Mouse (Mus musculus): Measurements from ENCODE around the gene Tspan6.

Gene Tspan6

DNA sequence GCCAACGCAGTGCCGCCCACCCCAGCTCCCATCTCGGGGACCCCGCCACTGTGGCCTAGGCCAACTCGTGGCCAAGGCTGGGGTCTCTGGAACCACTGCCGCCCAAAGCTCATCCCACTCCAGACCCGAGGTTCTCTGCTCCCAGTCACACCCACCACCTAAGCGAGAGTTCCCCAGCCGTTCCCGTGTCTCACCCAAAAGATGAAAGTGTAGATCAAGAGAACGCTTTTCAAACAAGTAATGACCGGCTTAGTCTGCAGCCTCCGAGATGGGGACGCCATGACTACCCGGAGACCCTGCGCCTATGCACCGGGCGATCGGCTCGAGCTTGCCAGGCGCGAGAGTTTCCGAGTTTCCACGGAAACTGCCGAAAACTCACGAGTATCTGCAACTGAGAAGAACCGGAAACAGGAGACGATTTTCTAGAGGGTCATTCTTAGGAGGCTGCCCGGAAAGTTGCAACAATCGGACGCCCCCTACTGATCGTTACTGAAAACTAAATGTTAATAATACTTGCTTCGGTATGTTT lies at the start of gene Tspan6:
TSS of gene Tspan6 (minus strand) at position 416 of the 529 bp plus-strand sequence.
- DNase-seq (ENCODE audit: low read depth, low spot score), result peak; percentile 76

GRCm38 (mm10) chrX:133947427-133947826 lies 49.2 kb upstream of the Tspan6 start:
- peak; percentile 56 for DNase-seq (ENCODE audit: low read depth, low spot score)

- no peak for DNase-seq (ENCODE audit: low read depth, low spot score)
Observed at GRCm38 (mm10) chrX:133939561-133939960, 41.3 kb upstream of the Tspan6 start.

DNA sequence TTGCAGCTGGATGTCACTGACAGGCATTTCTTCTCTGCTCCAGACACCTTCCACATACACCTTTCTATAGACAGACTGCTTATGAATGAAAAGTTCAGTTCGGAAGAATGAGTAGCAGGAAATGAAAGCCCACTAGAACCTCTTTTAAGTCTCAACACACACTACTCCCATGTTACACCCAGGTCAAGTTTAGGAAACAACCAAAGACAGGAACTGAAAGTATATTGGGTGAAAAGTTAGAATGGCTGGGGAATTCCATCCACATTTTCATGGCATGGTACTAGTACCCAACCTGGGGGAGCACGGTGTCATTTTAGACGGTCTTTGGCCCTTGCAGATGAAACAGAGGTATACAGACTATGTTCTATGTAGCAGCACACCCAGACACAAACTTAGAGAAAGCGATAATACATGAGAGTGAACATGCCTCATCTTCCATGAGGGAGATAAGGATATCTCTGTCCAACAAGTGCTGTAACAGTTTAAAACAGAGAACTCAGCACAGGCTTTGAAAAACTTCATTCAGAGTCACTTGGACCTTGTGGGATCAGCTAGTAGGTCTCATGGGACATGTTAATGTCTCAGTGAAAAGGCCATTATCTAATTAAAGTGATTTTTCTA lies 38.5 kb upstream of the Tspan6 start:
- DNase-seq (ENCODE audit: low read depth, low spot score), result no peak

DNA sequence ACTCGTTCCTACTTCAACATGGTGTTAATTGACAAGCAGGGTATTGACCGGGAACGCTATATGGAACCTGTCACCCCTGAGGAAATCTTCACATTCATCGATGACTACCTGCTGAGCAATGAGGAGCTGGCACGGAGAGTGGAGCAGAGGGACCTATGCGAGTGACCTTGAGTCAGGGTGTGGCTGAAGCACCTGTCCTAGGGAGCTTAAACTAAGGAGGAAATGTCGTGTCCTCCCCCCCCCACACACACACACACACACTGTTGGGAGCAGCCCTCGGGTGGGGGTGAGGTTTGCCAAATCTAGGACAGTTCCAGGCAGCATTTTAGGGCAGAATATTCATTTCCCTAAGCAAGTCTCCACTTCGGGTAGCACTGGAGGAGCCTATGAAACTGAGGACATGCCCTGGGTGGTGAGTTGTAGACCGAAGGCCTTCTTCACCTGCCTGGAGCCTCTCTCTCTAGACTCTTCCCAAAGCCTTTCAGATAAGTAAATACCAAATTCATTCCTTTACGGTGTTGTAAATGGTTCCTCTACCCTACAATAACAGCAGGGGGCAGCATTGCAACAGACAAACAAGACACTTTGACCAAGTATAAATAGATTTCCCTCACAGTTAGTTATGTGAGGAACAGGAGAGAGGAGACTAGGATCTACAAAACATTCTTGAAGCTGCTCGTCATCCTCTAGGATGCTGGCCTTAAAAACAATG lies 33.2 kb upstream of the Tspan6 start:
- DNase-seq (ENCODE audit: low read depth, low spot score), result peak; percentile 50

- DNase-seq (ENCODE audit: low read depth, low spot score), result no peak
Observed at GRCm38 (mm10) chrX:133926760-133927159, 28.5 kb upstream of the Tspan6 start.

GRCm38 (mm10) chrX:133921187-133921586 lies 23.0 kb upstream of the Tspan6 start:
- DNase-seq (ENCODE audit: low read depth, low spot score), result no peak

- DNase-seq (ENCODE audit: low read depth, low spot score), result no peak
Observed at GRCm38 (mm10) chrX:133914219-133914618, 16.0 kb upstream of the Tspan6 start.

DNA sequence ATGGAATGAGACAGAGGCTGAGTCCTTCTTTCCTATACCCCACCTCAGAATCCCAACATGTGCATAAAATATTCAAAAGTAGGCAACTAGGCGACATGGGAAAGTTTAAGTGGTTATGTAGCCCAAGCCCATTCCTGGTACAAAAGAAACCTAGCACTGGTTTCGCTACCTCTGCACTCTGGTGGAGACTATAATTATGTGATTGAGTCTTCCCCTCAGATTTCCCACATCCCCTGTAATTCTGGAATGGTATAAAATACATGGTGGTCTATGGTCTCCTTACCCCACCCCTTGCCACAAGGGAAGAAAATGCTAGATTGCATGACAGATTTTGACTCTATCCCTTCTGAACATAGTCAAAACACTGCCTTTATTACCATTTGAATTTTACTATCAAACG lies 14.8 kb upstream of the Tspan6 start:
- no peak for DNase-seq (ENCODE audit: low read depth, low spot score)

DNA sequence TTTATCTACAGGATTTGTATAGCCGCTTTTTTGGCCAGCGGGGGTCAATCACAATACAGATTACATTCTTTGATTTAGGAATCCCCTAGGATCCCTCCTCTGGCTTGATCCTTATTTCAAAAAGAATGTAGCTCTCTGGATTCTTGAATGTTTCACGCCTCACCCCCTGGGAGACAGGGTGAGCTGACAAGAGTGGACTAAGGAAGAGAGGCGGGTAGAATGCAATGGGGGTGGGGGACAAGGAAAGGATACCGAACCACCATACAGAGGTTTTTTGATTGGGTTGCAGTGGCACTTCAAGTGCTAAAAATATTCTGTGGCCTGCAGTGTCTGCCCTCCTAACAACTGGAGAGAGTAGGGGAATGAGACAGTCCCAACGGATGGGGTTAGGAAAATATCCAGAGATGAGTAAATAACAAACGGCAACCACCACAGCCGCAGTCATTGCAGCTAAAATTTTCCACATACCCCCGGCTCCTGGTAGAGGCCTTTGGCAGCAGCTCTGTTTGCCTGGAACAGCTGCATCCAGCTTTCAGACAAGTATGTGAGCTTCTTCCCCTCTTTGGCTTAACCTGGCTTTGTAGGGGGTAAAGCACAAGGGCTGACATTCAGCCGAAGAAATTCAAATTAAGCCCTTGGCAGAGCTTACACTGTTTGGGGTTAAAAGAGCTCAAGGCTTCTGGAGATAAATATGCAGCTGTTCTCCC lies 13.3 kb upstream of the Tspan6 start:
- no peak for DNase-seq (ENCODE audit: low read depth, low spot score)

- DNase-seq (ENCODE audit: low read depth, low spot score), result no peak
Observed at GRCm38 (mm10) chrX:133908261-133908660, 10.0 kb upstream of the Tspan6 start, which contains the start of gene Srpx2. Gene Srpx2, plus strand, starts transcription at chrX:133908426.

- DNase-seq (ENCODE audit: low read depth, low spot score), result no peak
Observed at GRCm38 (mm10) chrX:133888111-133888510, 10.1 kb downstream of the Tspan6 start.

- no peak for DNase-seq (ENCODE audit: low read depth, low spot score)
Observed at GRCm38 (mm10) chrX:133887308-133887707, 10.9 kb downstream of the Tspan6 start.

- no peak for DNase-seq (ENCODE audit: low read depth, low spot score)
Observed at GRCm38 (mm10) chrX:133869743-133870142, 28.5 kb downstream of the Tspan6 start.

- DNase-seq (ENCODE audit: low read depth, low spot score), result no peak
Observed at GRCm38 (mm10) chrX:133853637-133854036, 44.6 kb downstream of the Tspan6 start.

DNA sequence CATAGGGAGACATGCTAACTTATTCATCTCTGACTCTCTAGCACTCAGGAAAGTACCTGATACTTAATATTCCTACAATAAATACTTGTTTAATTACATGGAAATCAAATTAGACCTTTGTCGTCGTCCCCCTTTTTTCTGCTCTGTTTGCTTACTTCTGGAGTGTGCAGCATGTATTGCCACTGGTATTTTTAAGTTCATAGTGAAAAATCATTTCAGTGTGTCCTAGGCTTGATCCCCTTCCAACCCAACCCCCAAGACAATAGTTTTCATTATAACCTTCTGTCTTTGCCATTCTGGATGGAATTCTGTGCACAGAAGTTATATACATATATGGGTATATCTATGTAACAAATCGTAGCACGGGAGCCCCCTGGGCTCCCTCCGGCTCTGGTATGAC lies 47.5 kb downstream of the Tspan6 start, which contains the start of gene Tnmd:
TSS of gene Tnmd (plus strand) at position 301 of the 400 bp plus-strand sequence.
- DNase-seq (ENCODE audit: low read depth, low spot score), result no peak
